Mouse (Mus musculus): ENCODE measurements around the gene Hhipl1.

Hhipl1 gene

GRCm38 (mm10) chr12:108312432-108312851 is 6.4 kb downstream of the Hhipl1 start:
- DNase-seq (ENCODE audit: extremely low spot score): no peak

- no peak for DNase-seq (ENCODE audit: extremely low spot score)
Measured at GRCm38 (mm10) chr12:108313244-108313772, 7.2 kb downstream of the Hhipl1 start.

GRCm38 (mm10) chr12:108315818-108316217 is 9.7 kb downstream of the Hhipl1 start:
- DNase-seq (ENCODE audit: extremely low spot score): no peak

- DNase-seq (ENCODE audit: extremely low spot score): no peak
Measured at GRCm38 (mm10) chr12:108316655-108317054, 10.6 kb downstream of the Hhipl1 start.

- no peak for DNase-seq (ENCODE audit: extremely low spot score)
Measured at GRCm38 (mm10) chr12:108317201-108317738, 11.2 kb downstream of the Hhipl1 start.

- DNase-seq (ENCODE audit: extremely low spot score): no peak
Measured at GRCm38 (mm10) chr12:108317826-108318430, 11.9 kb downstream of the Hhipl1 start.

GRCm38 (mm10) chr12:108318499-108318898 is 12.4 kb downstream of the Hhipl1 start:
- DNase-seq (ENCODE audit: extremely low spot score): peak; percentile 36

- DNase-seq (ENCODE audit: extremely low spot score): peak; percentile 69
Measured at GRCm38 (mm10) chr12:108320096-108320495, 14.0 kb downstream of the Hhipl1 start.

GRCm38 (mm10) chr12:108326401-108326800 is 20.3 kb downstream of the Hhipl1 start:
- DNase-seq (ENCODE audit: extremely low spot score): no peak

- DNase-seq (ENCODE audit: extremely low spot score): peak; percentile 48
Measured at GRCm38 (mm10) chr12:108327889-108328491, 21.9 kb downstream of the Hhipl1 start.

GRCm38 (mm10) chr12:108333056-108333455 is 27.0 kb downstream of the Hhipl1 start:
- DNase-seq (ENCODE audit: extremely low spot score): peak; percentile 90

- no peak for DNase-seq (ENCODE audit: extremely low spot score)
Measured at GRCm38 (mm10) chr12:108333481-108333882, 27.4 kb downstream of the Hhipl1 start.

- DNase-seq (ENCODE audit: extremely low spot score): peak; percentile 100
Measured at GRCm38 (mm10) chr12:108333895-108334445, 27.9 kb downstream of the Hhipl1 start, which contains the start of gene Cyp46a1. Gene Cyp46a1 (plus strand): TSS chr12:108334381.

GRCm38 (mm10) chr12:108334529-108334928 is 28.5 kb downstream of the Hhipl1 start:
- no peak for DNase-seq (ENCODE audit: extremely low spot score)

- DNase-seq (ENCODE audit: extremely low spot score): peak; percentile 70
Measured at GRCm38 (mm10) chr12:108338572-108339190, 32.6 kb downstream of the Hhipl1 start.

- DNase-seq (ENCODE audit: extremely low spot score): no peak
Measured at GRCm38 (mm10) chr12:108348151-108348550, 42.1 kb downstream of the Hhipl1 start.

- no peak for DNase-seq (ENCODE audit: extremely low spot score)
Measured at GRCm38 (mm10) chr12:108349026-108349425, 43.0 kb downstream of the Hhipl1 start.

GRCm38 (mm10) chr12:108350931-108351330 is 44.9 kb downstream of the Hhipl1 start:
- DNase-seq (ENCODE audit: extremely low spot score): no peak

- DNase-seq (ENCODE audit: extremely low spot score): no peak
Measured at GRCm38 (mm10) chr12:108352371-108353136, 46.5 kb downstream of the Hhipl1 start.

- DNase-seq (ENCODE audit: extremely low spot score): no peak
Measured at GRCm38 (mm10) chr12:108354284-108354683, 48.2 kb downstream of the Hhipl1 start.

GRCm38 (mm10) chr12:108355271-108355670 is 49.2 kb downstream of the Hhipl1 start:
- no peak for DNase-seq (ENCODE audit: extremely low spot score)

Data from embryo, embryonic 9.5 days (tissue).